Mouse (Mus musculus) heart, embryonic 16.5 days (tissue): ENCODE measurements around the gene Gpr158. TPM values are rescaled to one million over a fixed set of nuclear protein-coding genes. Genes with fewer than 3 reads are reported as not detected.

ENCODE experiments used
- ATAC-seq: fragments of 200-750 bp; cut with Nextera tagmentation; replicated peaks from 2 replicates; pipeline ENCODE4 v1.8.0; 2017; ENCODE audit warnings: moderate number of reproducible peaks; ENCODE audit not compliant: insufficient read depth, low FRiP score; ENCODE audit errors: extremely low read depth
- H3K27ac ChIP-seq: fragments of 300-500 bp; sonication (generic); 2 replicates; pipeline ENCODE4 v1.5.1; 2014; ENCODE audit warnings: mild to moderate bottlenecking, low read length, control low read depth, moderate library complexity
- H3K27me3 ChIP-seq: fragments of 300-500 bp; sonication (generic); 2 replicates; pipeline ENCODE4 v1.6.1; 2014; ENCODE audit warnings: low read length, mixed read lengths; ENCODE audit not compliant: control insufficient read depth, insufficient read depth
- H3K36me3 ChIP-seq: fragments of 300-500 bp; sonication (generic); 2 replicates; pipeline ENCODE4 v1.6.1; 2014; ENCODE audit not compliant: control insufficient read depth, insufficient read depth
- H3K4me1 ChIP-seq: fragments of 300-500 bp; sonication (generic); 2 replicates; pipeline ENCODE4 v1.6.1; 2014; ENCODE audit warnings: low read length, mixed read lengths; ENCODE audit not compliant: control insufficient read depth, insufficient read depth
- H3K4me2 ChIP-seq: fragments of 300-500 bp; sonication (generic); 2 replicates; pipeline ENCODE4 v1.6.1; 2014; ENCODE audit warnings: low read depth, mild to moderate bottlenecking, control low read depth, low read length
- H3K4me3 ChIP-seq: fragments of 300-500 bp; sonication (generic); 2 replicates; pipeline ENCODE4 v1.5.1; 2014; ENCODE audit warnings: mild to moderate bottlenecking, control low read depth, low read length
- H3K9ac ChIP-seq: fragments of 300-500 bp; sonication (generic); 2 replicates; pipeline ENCODE4 v1.6.1; 2014; ENCODE audit warnings: low read length, control low read depth
- H3K9me3 ChIP-seq: fragments of 300-500 bp; sonication (generic); replicated peaks from 2 replicates; pipeline ENCODE4 v1.6.1; 2016; ENCODE audit warnings: low read length; ENCODE audit not compliant: control insufficient read depth
- WGBS: fragments of 180-500 bp; shearing (Covaris S2); extraction: QIAGEN DNeasy Blood & Tissue Kit; methylation state at CpG from one replicate; pipeline ENCODE4 v1.1.7; 2014; 5-methylcytosine and 5-hydroxymethylcytosine counted together
- polyA plus RNA-seq: library from polyadenylated mRNA; unstranded; fragments of >200 nt; fragmentation: Nextera tagmentation; extraction: Ambion mirVana; gene quantifications from 2 replicates; pipeline ENCODE4 v1.2.1, GENCODE M21; 2015

Gpr158 gene
- polyA plus RNA-seq, 1 experiment from 2014 or later, result 0.03 TPM

DNA sequence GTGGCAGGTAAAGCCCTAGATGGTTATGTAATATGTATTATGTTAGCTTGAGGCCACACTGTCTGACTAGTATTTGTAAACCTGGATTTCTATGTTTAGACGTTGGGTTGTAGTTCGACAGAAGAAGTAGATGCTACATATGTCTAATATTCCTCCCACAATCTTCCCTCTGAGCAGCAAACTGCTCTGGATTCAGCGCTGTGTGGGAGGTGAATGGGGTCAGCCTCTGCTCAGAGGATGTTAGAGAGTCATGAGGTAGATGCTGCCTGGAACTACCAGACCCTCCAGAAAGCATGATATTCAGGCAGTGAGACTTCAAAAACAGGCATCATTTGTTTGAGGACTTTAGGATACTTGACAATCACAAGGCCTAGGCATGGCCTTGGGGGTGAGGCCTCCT is 317.4 kb downstream of the Gpr158 start:
- no peaks in the 10 kb centered on the region for H3K9me3 ChIP-seq
- H3K9ac ChIP-seq, result no peak overlapping the region
- no peak overlapping the region for H3K27ac ChIP-seq
- no peak overlapping the region for H3K4me2 ChIP-seq
- no peaks in the 10 kb centered on the region for H3K4me1 ChIP-seq
- WGBS, result 84% methylated on average over 3 of the region's 3 CpGs
- H3K36me3 ChIP-seq, result no peaks in the 10 kb centered on the region
- no peak for ATAC-seq
- no peaks in the 10 kb centered on the region for H3K27me3 ChIP-seq
- no peak overlapping the region for H3K4me3 ChIP-seq

DNA sequence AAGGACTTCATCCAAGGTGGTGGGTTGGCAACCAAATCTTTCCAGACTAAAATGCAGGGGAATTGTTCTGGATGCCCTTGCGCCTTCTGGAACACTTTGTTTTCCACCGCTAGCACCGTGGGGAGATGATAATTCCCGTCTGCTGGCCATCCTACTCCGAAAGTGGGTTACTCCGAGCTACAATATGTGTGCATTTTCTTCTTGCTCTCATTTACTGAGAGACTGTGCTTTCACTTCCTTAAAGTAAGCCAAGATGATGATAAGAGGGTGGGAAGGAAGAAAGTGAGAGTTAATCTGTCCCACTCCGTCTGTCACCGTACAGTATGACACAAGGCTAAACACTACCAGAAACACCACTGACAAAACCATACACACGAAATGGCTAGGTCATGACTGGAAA is 325.8 kb downstream of the Gpr158 start:
- 75% methylated on average over 9 of the region's 9 CpGs for WGBS
- Histone ChIP-seq H3K4me1 (no peaks in the 10 kb centered on the region), H3K9me3 (no peaks in the 10 kb centered on the region), H3K4me3 (no peak overlapping the region), H3K27ac (no peak overlapping the region), H3K36me3 (no peaks in the 10 kb centered on the region), H3K27me3 (no peaks in the 10 kb centered on the region), H3K9ac (no peak overlapping the region), H3K4me2 (no peak overlapping the region)
- ATAC-seq, result no peak

DNA sequence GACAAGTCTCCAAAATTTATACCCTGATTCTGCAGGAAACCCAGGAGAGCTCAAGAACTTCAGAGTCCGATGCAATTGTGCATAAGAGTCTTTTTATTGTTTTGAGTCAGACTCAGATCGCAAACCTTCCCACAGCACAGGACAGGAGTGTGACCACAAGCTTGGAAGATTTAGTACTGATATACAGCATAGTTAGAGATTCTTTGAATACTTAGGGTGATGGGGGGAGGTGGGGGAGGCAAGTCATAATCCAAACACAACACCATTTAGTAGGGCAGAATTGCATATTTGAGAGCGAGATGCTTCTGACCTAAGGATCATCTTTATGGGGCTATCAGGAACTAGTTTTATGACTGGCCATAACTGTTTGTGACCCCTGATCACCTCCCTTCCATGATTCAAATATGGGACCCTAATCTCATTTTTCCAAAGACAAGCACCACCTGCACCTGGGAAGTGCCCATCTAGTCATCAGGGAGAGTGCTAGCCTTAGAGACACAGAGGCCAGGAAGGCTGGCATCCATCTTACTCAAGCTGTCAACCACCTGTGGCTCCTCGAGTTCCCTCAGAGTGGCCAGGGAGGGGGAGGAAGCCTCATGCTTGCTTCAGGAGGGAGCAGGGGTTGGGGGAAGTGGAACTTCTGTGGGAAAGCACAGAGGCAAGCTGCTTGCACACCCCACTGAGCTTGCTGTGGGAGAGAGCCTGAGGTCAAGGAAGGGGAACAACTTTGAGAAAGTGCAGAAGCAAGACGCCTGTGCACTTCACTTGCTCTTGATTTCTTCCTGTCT is 326.7 kb downstream of the Gpr158 start:
- Histone ChIP-seq H3K27me3 (no peaks in the 10 kb centered on the region), H3K36me3 (no peaks in the 10 kb centered on the region), H3K4me2 (no peak overlapping the region), H3K9ac (no peak overlapping the region), H3K4me1 (no peaks in the 10 kb centered on the region), H3K4me3 (no peak overlapping the region), H3K27ac (no peak overlapping the region), H3K9me3 (no peaks in the 10 kb centered on the region)
- no peak for ATAC-seq
- 61% methylated on average over 5 of the region's 5 CpGs for WGBS

DNA sequence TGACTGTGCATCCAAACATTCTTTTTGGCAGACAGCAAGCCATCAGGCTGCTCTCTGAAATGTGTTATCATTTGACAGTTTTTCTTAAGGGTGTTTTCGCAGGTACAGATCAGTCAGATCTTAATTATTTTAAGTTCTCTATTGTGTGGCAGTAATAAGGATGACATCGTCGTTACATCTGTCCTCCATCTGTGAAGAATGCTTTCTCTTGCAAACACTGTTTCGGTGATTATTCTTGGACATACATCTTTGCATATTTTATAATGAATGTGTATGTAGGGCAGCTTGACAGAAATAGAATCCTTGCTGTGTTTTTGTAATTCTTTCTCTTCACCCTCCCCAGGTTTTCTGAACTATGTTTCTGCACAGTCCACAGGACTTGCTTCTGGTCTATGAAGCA is 360.7 kb downstream of the Gpr158 start:
- H3K27me3 ChIP-seq, result no peaks in the 10 kb centered on the region
- H3K27ac ChIP-seq, result no peak overlapping the region
- no peak overlapping the region for H3K9ac ChIP-seq
- ATAC-seq, result no peak
- H3K4me3 ChIP-seq, result no peak overlapping the region
- WGBS, result 80% methylated on average over 4 of the region's 4 CpGs
- H3K4me1 ChIP-seq, result no peaks in the 10 kb centered on the region
- H3K36me3 ChIP-seq, result no peaks in the 10 kb centered on the region
- H3K4me2 ChIP-seq, result no peak overlapping the region
- no peaks in the 10 kb centered on the region for H3K9me3 ChIP-seq

DNA sequence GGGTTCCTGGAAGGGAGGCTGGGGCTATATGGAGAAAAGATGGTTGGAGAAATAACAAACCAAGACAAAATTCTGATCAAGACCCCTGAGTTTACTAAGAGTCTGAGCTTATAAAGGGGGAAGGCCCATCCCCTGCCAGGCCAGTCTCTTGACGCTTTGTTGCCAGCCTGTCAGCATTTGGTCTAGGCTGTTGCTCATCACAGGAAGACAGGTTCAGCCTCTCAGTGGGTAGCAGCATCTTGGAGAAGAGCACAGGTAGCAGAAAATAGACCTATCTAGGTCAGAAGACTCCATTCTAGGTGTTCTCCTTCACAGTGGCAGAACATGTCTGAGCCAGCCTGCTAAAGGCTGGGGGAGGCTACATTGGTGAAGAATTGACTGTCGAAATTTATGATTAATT is 416.4 kb downstream of the Gpr158 start:
- Histone ChIP-seq H3K27ac (no peak overlapping the region), H3K27me3 (no peaks in the 10 kb centered on the region), H3K4me1 (no peaks in the 10 kb centered on the region), H3K9ac (no peak overlapping the region), H3K4me3 (no peak overlapping the region), H3K4me2 (no peak overlapping the region), H3K36me3 (no peaks in the 10 kb centered on the region), H3K9me3 (no peaks in the 10 kb centered on the region)
- no peak for ATAC-seq
- 80% methylated on average over 2 of the region's 2 CpGs for WGBS

DNA sequence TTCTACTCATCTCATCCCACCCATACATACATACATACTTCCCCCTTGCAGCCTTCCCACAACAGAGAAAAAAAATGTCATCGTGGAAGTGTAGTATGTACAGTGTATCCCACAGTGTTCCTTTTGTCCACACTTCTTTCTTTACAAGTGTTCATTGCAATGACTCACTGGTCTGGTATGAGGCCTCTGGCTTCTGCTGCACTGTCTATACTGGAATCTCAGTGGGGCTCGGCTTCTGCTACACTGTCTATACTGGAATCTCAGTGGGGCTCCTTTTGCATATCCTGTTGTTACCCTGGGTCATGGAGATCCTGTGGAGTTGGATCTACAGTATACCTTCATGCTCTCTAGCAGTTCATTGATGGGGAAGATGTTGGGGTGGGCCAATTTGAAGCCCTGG is 425.8 kb downstream of the Gpr158 start:
- WGBS, result 29% methylated on average over 2 of the region's 2 CpGs
- H3K9ac ChIP-seq, result no peak overlapping the region
- H3K27ac ChIP-seq, result no peak overlapping the region
- H3K4me1 ChIP-seq, result no peaks in the 10 kb centered on the region
- H3K4me3 ChIP-seq, result no peak overlapping the region
- H3K27me3 ChIP-seq, result no peaks in the 10 kb centered on the region
- no peak for ATAC-seq
- no peaks in the 10 kb centered on the region for H3K36me3 ChIP-seq
- no peak overlapping the region for H3K4me2 ChIP-seq
- no peaks in the 10 kb centered on the region for H3K9me3 ChIP-seq

DNA sequence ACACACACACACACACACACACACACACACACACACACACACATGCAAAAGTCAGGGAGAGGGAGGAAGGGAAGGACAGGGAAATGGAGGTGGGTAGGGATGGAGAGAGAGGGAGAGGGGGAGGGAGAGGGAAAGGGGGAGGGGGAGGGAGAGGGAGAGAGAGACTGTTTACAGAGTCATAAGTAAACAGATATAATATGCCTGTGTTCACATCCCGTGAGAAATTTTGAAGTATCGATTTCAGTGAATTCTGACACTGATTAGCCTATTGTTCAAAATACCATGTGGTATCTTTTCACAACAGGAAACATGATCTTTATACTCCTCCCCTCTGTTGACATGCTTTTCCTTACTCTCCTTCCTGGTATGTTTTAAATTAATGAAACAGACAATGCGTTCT is 432.3 kb downstream of the Gpr158 start:
- Histone ChIP-seq H3K9ac (no peak overlapping the region), H3K4me1 (no peaks in the 10 kb centered on the region), H3K4me3 (no peak overlapping the region), H3K4me2 (no peak overlapping the region), H3K9me3 (no peaks in the 10 kb centered on the region), H3K27ac (no peak overlapping the region), H3K27me3 (no peaks in the 10 kb centered on the region), H3K36me3 (no peaks in the 10 kb centered on the region)
- 73% methylated on average over 3 of the region's 3 CpGs for WGBS
- no peak for ATAC-seq

DNA sequence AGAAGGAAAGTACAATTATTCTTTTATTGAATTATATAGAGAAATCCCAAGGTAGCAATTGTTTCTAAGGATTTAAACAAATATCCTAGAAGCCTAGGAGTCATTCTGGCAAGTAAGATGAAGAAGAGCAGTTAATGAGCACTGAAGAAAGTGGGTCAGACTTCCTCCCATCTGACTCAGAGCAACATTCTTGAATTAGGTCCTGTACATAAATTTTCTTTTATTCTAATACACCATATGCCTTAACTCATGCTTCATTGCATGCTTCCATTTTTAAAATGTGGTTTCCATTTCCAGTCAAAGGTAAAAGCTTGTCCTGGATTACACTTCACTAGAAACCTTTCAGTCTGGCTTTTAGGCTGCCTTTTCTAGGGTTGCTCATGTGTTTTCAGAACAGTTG is 432.7 kb downstream of the Gpr158 start:
- no peaks in the 10 kb centered on the region for H3K9me3 ChIP-seq
- H3K4me2 ChIP-seq, result no peak overlapping the region
- H3K27me3 ChIP-seq, result no peaks in the 10 kb centered on the region
- H3K4me1 ChIP-seq, result no peaks in the 10 kb centered on the region
- ATAC-seq, result no peak
- H3K4me3 ChIP-seq, result no peak overlapping the region
- no peak overlapping the region for H3K9ac ChIP-seq
- H3K36me3 ChIP-seq, result no peaks in the 10 kb centered on the region
- H3K27ac ChIP-seq, result no peak overlapping the region

DNA sequence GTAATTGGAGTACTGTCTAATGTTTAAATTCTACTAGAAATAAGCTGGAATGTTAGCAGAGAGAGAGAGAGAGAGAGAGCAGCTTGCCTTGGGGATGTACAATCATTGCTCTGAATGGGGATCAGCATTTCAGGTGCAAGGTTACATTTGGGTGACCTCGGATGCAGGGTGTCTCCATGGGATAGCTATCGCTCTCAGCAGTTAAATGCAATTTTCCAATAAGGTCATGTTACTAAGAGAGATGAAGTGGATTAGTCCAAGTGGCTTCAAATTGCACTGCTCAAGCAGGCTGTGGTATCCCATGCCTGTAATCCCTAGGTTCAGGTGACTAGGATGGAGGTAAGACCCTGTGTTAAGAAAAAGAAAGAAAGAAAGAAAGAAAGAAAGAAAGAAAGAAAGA is 441.2 kb downstream of the Gpr158 start:
- H3K9ac ChIP-seq, result no peak overlapping the region
- H3K4me1 ChIP-seq, result no peaks in the 10 kb centered on the region
- no peak overlapping the region for H3K27ac ChIP-seq
- ATAC-seq, result no peak
- no peaks in the 10 kb centered on the region for H3K9me3 ChIP-seq
- 78% methylated on average over 2 of the region's 2 CpGs for WGBS
- H3K4me2 ChIP-seq, result no peak overlapping the region
- H3K27me3 ChIP-seq, result no peaks in the 10 kb centered on the region
- no peak overlapping the region for H3K4me3 ChIP-seq
- H3K36me3 ChIP-seq, result no peaks in the 10 kb centered on the region
